Mouse (Mus musculus): Measurements from ENCODE around the gene Cers6.

The Cers6 gene

DNA sequence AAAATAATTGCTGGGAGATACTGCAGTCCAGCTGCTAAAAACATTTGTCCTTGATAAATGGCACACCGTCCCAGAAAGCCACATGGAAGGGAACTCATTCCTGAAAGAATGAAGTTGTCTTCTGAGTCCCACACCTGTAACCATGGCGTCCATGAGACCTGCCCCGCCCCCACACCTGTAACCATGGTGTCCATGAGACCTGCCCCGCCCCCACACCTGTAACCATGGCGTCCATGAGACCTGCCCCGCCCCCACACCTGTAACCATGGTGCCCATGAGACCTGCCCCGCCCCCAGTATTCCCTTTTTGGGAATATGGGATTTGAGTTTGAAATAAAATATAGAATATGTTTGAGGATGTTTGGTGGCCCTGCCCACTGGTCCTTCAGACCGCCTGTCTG is 106.8 kb downstream of the Cers6 start:
- CTCF ChIA-PET, result no interaction called here

DNA sequence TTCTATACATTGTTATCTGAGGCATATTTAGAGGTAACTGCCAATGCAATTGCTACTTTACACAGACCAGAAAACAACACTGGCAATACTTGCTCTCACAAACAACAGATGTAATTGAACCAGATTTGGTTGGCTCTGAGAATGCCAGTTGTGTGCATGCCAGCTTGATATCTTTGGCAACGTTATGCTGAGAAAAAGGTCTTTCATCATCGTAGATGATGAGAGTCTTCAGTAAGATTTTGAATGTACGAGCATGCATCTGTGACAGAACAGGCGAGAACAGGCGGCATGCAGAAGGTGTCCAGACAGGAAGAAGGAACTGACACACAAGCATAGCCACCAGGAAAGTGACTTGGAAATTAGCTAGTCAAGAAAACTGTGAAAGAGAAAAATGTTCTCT is 110.6 kb downstream of the Cers6 start:
- CTCF ChIA-PET, result no interaction called here

DNA sequence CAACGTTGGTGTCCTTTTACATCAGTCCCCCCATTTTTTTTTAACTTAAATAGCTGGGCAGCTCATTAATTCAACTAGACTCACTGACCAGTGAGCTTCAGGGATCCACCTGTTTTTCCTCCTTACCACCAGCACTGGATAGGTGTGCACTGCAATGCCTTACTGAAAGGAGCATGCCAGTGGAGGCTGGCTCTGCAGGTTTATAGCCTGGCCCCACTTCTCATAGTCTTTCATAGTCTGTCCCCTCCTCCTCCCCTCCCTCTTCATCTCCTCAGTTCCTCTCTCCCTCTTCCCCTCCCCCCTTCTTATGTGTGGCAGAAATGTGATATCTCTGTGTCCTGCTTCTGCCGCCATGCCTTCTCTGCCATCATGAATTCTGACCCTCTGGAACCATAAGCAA is 112.5 kb downstream of the Cers6 start:
- CTCF ChIA-PET, result no interaction called here

DNA sequence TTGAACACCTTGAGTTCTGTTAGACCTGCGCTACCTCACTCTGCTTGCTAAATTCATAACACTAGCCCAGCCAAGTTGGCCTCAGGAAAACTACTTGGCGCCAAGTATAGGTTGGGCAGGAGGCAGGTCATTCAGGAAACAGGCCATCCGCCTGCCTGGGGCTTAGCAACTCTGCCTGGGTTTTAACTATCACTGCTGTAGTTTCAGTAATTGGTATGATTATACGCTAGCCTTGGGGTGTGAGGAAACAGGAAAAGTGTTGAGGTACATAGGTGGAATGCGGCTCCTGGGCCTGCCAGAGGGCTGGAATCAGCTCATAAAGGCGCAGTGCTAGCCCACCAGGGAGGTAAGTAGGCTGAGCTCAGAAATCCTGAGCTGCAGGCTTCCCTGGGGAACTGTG is 114.0 kb downstream of the Cers6 start:
- CTCF ChIA-PET, result no interaction called here

DNA sequence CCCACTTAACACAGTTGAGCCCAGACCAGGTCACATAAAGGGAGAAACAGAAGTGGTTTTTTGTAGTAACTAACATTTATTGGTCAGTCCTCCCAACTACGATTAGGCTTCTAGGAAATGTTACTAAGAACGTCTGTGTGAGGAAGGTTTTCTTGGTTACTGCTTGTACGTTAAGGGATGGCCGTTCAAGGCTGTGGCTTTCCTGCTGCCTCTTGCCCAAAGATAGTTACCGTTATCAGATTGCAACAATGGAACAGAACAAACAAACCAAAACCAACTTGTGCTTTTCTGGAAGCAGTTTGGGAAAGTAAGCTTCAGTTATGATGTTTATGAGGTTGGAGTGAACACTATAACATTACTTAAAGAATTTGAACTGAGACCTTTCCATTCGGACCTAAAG is 114.5 kb downstream of the Cers6 start:
- CTCF ChIA-PET, result no interaction called here

DNA sequence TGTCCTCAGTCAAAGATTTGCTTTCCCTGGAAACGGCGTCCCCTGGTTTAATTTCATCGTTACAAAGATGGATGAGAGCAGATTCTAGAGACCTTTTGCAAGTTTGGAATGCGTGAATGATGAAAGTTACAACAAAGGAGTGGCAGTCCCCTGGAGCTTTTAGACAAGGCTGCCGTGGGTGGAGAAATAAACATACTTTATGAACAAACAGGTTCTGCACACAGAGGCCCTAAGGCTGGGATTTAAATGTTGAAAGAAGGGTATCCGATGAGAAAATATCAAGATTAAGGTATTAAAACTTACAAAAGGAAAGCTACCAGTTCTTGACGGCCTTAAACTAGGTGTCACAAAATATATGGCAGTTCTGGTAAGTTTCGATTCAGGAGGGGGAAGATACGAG is 117.0 kb downstream of the Cers6 start:
- CTCF ChIA-PET, result no interaction called here

DNA sequence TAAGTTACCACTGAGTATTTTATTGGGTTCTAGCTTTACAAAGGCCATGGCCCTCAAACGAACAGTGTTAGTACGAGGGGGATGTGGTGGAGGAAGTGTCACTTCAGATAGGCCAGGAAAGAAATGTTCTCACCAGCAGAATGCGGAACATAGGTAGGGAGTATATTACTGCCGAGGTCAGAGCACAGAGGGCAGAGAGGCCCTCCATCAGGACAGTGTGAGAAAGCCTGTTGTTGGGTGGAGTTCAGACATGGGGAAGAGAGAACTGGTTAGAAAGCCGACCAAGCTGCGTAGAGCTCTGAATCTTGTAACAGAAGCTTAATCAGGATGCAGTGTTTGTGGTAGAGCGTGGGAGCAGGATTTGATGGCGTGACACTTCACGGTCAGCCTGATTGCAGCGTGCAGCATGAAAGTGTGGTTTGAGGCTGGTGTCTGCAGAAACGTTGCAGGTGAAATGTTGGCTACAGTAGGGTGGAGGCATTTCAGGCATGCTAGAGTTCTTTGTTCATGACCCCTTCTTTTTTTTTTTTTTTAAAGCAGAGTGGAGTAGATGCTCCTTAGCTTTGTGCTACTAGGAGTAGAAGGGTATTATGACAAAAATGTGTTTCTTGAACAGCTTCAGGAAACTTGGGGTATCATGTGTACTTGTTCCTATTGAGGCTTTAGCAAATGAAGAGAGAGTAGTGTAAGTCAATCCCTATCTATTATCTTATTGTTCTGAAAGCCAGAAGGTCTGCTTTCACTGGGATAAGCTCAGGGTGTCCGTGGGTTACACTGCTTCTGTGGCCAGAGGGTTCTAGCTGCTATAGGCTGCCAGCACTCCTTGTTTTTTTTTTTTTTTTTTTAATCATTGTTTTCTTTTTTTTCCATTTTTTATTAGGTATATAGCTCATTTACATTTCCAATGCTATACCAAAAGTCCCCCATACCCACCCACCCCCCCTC is 117.7 kb downstream of the Cers6 start:
- CTCF ChIA-PET, result interaction anchor here (0.6 kb wide), 1 partner anchor 218 kb away, joined by 8 read pairs; no protein-coding TSS in a partner anchor

DNA sequence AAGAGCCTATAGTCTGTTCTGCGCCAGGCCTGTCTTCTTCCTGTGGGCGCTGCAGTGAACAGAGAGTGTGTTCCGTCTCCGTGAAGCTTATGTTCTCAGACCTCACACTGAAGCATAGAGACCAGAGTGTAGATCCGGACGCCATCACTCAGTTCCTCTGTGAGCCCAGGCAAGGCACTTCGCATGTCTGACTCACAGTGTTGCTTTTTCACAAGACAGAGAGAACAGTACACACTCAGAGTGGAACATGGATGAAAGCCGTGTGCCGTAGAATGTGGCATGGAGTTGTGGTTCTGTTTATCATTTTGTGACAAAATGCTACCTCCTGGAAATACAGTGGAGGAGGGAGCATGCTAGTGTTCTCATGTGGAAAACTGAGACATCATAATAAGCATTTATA is 120.1 kb downstream of the Cers6 start:
- CTCF ChIA-PET, result no interaction called here

DNA sequence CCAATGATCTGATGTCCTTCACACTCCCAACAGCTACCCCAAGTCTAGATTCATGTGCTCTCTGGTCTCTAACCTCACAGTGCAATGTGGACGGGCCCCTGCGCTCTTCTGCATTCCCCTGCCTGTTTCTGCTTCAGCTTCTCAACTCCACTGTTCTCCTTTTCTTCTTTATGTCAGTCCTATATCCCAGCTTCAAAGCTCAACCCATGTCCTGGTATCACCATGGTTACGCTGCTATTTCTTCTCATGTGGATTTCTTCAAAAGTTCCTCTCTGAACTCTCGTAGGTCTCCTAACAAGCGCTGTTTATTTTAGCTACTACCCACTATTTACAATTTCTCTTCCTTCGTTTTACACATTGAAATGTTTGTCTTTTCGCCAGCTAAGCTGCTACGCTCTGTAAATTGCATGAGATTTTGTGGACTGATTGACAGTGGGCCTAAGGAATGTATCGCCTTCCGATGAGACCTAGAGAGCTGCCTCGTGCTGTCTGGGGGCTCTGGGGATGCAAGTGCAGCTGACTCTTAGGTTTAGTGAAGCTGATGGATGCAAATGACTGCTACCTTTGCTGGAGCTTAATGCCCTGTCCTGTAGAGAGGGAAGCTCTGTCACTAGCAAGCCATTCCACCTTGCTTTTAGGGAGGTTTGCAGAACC is 120.6 kb downstream of the Cers6 start:
- CTCF ChIA-PET, result no interaction called here

DNA sequence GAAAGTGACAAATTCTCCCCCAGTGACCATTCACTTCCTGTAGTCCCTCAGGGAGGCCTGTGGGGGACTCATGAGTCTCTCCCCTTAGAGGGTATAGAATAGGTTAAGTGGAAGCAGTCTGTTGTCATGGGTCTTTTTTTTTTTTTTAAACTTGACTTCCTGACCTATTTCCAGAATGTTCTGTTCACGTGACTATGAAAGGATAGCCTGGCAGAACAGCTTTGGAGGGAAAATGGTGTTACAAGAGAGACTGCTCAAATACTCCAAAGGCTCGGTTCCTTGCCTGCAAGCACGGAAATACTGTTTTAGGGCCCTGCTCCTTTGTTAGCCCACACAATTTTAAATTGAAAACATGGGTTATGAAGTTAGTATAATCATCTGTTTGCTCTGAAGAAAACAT is 121.7 kb downstream of the Cers6 start:
- CTCF ChIA-PET, result no interaction called here

DNA sequence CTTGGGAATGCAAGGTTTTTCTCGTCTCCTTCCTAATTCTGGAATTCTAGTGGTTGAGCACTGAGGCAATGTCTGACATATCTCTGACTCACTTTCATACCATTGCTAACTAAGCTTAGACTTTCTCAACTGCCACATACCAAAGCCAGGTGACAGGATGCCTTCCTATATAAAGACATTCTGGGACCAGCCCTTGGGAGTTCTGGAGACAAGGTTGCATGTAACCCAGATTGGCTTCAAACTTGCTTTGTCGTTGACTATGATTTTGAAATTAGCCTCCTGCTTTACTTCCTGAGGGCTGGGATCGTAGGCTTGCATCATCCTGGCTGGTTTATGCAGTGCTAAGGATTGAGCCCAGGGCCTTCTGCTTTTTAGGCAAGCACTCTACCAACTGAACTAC is 122.2 kb downstream of the Cers6 start:
- CTCF ChIA-PET, result no interaction called here

DNA sequence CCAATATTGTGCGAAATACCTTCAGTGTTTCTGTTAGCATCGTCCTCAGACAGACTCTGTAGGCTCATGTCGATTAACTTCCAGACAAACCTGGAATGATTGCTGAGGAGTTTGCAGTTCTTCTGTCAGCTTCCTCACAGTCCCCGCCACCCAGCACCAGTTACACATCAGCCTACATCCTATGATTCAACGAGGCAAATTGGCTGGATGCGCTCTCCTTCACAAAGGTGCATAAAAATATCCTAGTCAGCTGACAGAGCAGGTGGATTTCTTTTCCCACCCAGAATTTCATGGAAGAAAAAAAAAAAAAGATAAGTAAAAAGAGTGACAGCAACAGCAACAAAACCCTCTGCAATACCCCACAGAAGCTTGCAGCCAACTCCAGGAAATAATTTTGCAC is 127.9 kb downstream of the Cers6 start:
- CTCF ChIA-PET, result no interaction called here

DNA sequence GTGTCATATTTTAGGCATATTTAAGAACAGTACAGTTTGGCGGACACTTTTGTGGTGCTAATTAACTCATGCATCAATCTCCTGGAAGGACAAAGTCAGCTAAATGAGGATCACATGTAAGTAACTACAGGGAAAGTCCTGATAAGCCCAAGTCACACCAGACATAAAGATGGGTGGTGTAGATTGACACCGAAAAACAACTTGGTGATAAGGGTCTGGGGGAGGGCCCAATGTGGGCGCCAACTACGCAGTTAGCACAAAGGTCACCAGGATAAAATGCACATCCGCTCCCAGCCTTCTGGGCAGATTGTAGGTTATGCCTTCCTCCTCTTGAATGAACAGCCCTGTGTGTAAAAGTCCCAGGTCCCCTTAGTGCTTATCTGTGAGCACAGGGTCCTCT is 131.4 kb downstream of the Cers6 start:
- CTCF ChIA-PET, result no interaction called here

DNA sequence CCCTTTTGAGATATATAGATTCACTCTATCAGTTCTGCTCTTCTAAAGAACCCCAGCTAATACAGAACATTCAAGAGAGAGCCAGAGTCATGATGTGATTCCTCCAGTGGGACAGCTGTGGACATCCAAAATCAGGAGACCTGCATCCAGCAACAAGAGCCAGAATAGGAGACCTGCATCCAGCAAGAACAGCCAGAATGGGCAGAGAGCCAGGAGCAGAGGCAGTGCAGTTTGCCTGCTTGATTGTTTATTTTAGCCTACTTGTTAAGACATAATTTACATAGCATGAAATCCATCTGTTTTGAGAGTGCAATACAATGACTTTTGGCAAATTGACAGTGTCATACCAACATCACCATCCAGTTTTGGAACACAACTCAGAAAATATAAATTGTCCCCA is 133.2 kb downstream of the Cers6 start:
- CTCF ChIA-PET, result no interaction called here

DNA sequence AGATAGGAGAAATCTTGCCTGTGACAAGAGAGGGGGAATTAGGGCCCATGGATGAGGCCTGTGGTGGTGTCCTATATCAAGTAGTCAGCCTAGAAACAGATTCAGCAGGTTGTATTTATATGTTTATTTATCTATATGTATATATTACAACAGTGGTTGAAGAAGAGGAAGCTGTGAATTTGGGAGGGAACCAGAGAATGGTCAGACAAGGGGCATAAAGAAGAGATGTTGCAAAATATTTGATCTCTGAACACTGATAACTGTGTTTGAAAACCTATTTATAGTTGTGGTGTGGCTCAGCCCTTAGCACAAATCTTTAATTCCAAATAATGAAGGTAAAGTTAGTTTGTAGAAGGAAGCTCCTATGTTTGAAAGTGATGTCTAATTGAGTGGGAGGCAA is 134.5 kb downstream of the Cers6 start:
- CTCF ChIA-PET, result no interaction called here

DNA sequence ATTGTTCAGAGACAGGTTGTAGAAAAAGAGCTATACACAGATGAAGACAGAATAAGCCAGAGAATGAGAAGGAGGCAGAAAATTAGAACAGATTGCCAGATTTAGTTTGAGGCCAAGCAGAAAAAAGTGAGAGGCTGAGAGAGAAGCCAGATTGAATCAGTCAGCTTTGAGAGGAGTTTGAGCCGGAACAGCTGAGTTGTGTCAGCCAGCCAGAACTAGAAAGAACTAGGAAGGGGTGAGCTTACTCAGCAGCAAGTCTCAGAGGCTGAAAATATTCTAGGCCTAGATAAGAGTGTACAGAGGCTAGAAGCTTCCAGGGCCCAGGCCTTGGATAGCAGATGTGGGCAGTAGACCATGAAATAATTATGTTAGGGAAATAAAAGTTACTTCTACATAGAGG is 135.0 kb downstream of the Cers6 start:
- CTCF ChIA-PET, result no interaction called here

DNA sequence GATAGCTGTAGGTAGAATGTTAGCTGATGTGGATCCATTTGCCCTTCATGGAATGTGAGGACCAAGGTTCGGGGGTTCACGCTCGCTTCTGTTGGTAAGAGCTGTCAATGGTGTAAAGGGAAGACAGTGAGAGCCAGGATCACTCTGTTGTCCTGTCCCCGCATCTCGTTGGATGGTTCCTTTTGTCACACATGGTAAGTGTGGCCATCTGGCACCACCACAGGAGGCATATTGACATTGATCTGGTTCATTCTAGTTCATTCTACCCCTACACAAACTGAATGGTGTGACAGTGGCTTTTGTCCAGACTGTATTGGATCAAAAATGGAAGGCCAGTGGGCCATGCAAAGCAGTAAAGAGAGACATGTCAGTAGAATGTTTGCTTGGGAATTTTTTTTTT is 142.8 kb downstream of the Cers6 start:
- CTCF ChIA-PET, result no interaction called here

DNA sequence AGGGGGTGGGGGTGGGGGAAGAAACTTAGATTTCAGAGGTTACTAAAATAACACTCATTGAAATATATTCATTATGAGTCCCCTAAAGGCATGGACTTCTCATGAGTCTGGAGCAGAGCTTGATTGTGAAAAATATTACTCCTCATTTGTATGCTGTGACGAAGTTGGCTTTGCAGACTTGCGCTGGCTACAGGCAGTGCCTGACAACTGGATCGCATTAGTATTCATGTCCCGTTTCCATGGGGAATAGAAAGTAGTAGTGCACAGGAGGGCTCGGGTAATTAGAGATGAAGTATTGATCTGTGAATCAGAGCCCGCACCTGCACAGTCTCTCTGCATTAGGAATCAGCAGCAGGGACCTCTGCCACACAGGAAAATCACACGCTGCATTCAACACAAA is 150.2 kb downstream of the Cers6 start:
- CTCF ChIA-PET, result no interaction called here

DNA sequence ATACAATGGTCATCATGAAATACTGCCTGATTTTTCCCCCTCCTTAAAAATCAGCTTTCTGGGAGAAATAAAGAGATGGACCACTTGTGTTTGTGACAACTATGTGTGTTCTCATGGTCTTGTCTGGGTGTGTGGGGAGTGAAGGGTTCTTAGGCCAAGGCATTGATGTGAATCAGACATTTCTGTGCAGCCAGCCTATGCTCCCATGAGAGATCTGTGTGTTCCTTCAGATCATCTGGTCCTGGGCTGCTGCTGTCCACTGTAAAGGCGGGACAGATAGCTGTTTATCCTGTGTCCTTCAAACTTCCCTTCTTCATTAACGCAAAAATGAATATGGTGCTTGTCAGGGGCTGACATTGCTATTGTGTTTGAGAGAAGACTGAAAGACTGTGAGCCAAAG is 150.6 kb downstream of the Cers6 start:
- CTCF ChIA-PET, result no interaction called here

DNA sequence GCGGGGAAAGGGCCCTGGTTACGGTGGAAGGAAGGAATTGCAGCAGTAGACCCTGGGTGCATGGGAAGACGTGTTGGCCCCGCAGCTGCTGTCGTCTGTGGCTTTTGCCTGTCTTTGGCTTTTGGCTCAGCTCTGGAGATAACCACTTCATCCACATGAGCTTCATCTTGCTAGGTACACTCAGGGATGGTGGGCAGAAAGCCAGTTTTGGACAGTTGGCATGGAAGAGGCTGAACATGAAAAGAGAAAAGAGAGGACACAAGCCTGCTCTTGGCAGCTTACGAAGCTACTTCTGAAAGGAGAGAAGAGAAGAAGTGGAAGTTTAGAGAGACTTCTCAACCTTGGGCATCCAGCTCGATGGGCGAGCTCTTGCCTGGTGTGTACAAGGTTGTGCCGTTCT is 153.0 kb downstream of the Cers6 start:
- CTCF ChIA-PET, result no interaction called here

DNA sequence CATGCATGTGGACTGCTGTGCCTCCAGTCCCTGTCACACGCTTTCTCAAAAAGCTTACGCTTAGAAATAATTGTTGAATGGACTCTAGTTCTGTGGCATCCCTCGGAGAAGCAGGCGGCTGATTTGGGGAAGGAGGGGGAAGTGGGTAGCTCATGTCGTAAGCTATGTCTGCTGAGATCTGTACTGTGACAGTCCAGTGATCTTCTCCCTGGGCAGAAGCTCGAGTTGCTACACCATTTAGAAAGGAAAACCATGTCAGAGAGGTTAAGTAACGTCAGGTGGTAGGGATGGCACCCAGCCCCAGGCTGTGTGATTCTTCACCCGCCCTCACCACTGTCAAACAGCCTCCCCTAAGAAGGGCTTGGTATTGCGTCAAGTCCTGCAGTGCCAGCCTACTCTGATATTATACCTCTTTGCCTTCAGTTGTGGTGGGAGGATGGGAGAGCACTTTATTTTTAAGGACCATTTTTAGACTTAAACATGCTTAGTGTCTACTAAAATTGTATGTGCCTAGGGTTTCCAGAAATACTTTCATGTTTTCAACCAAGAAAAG is 154.0 kb downstream of the Cers6 start:
- CTCF ChIA-PET, result no interaction called here

DNA sequence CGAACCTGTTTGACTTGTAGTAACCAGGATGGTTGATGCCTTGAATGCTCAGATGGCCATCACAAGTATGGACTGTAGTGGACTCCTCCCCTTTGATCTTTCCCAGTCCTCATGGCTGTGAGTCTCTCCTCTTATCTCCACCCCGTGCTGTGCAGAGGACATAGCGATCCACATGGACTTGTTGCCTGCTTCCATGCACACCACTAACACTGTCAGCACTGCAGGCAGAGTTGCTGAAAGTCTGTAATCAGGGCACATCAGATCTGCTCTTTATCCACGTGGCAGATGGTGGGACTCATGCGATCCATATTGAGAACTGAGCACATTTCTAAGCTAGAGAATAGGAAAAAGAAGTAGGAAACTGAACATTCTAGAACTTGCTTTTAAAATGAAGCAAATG is 154.6 kb downstream of the Cers6 start:
- CTCF ChIA-PET, result no interaction called here

DNA sequence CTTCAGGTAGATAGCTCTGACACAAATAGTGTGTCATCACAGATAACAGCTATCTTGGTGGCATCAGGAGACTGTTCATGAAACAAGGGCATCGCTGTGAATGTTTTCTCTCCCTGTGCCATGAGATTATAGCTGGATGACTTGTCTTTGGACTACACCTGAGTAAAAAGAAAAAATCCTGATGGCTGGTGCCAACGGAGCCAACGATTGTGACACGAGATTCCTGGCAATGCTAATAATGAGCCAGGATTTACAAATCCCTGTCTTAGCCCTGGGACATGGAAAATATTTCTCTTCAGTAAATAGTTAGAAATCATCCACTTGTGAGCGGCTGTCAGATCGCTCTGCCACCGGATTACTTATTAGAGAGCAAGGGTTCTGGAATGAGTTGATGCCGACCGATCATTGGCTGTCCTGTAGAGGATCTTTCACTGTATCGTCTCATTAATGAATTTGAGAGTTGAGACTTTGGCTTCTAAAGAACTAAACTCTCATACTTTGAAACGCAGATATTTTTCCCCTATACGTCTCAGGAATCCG is 157.9 kb downstream of the Cers6 start:
- CTCF ChIA-PET, result no interaction called here
